In genomic region chr1:92015938-92016672, GRCm38 (mm10) we compare ENCODE assay signal across 12 mouse cellular contexts.
DNase-seq lines count a peak whose midpoint lies in the region; ATAC-seq and TF ChIP-seq lines count a peak whose summit lies in the region.
"Had no signal": no experiment of that assay in that cellular context is flagged by ENCODE, and none has a peak within 500 bp of the region (broad histone marks: within the 10 kb centered on the region; RNA-seq: fewer than 3 reads in every experiment).

No protein-coding gene starts in this region.

- H3K27ac ChIP-seq in liver, adult 2 months (replicated peaks; ENCODE audit: insufficient read depth, low read depth, low read length) = peak overlapping the region; percentile 45; the same call in 1 of the 2 replicates
- H3K27ac ChIP-seq in liver, embryonic 11.5 days (ENCODE audit: low read depth, low read length) = no peak overlapping the region
- no peak overlapping the region for H3K27ac ChIP-seq in intestine, postnatal 0 days (ENCODE audit: low read depth, low read length)
- H3K27ac ChIP-seq in thymus, adult 2 months (ENCODE audit: control insufficient read depth, insufficient read depth, low read length) = no peak overlapping the region
- H3K27ac ChIP-seq: embryonic facial prominence, embryonic 10.5 days; neural tube, embryonic 13.5 days had no signal

- no peaks in the 10 kb centered on the region for H3K9me3 ChIP-seq in liver, embryonic 11.5 days (ENCODE audit: control insufficient read depth, low read length)
- H3K9me3 ChIP-seq in intestine, postnatal 0 days (ENCODE audit: control insufficient read depth) = no peaks in the 10 kb centered on the region
- H3K9me3 ChIP-seq: embryonic facial prominence, embryonic 10.5 days; neural tube, embryonic 13.5 days had no signal

- H3K4me1 ChIP-seq in liver, adult 2 months (ENCODE audit: control insufficient read depth, insufficient read depth, low read length) = peaks cover 10% of the 10 kb centered on the region
- H3K4me1 ChIP-seq in liver, embryonic 11.5 days (replicated peaks; ENCODE audit: control insufficient read depth, insufficient read depth, low read length) = no peaks in the 10 kb centered on the region
- H3K4me1 ChIP-seq in intestine, postnatal 0 days (replicated peaks; ENCODE audit: control insufficient read depth, insufficient read depth, low read length) = peaks cover 5% of the 10 kb centered on the region; the same call in 1 of the 2 replicates
- no peaks in the 10 kb centered on the region for H3K4me1 ChIP-seq in thymus, adult 2 months (replicated peaks; ENCODE audit: control insufficient read depth, insufficient read depth, low read length)

- peaks cover 3% of the 10 kb centered on the region; the same call in 1 of the 2 replicates for H3K79me2 ChIP-seq in liver, adult 2 months (ENCODE audit: control insufficient read depth, insufficient read depth, low read length)
- H3K79me2 ChIP-seq in myocyte (ENCODE audit: control insufficient read depth, insufficient read depth) = peaks cover 20% of the 10 kb centered on the region

- no peaks in the 10 kb centered on the region for H3K27me3 ChIP-seq in liver, adult 2 months (ENCODE audit: control insufficient read depth, insufficient read depth, low read length)
- H3K27me3 ChIP-seq in liver, embryonic 11.5 days (replicated peaks; ENCODE audit: control insufficient read depth, insufficient read depth, low read length) = no peaks in the 10 kb centered on the region
- no peaks in the 10 kb centered on the region for H3K27me3 ChIP-seq in intestine, postnatal 0 days (replicated peaks; ENCODE audit: control insufficient read depth, insufficient read depth, low read length)
- no peaks in the 10 kb centered on the region for H3K27me3 ChIP-seq in myocyte (ENCODE audit: control insufficient read depth, insufficient read depth, insufficient read length)
- no peaks in the 10 kb centered on the region for H3K27me3 ChIP-seq in thymus, adult 2 months (ENCODE audit: control insufficient read depth, insufficient read depth, low read length)
- H3K27me3 ChIP-seq: neural tube, embryonic 13.5 days had no signal

- no peak overlapping the region for H3K4me2 ChIP-seq in liver, embryonic 11.5 days
- no peak overlapping the region for H3K4me2 ChIP-seq in intestine, postnatal 0 days (replicated peaks; ENCODE audit: low read depth)
- no peak overlapping the region for H3K4me2 ChIP-seq in myocyte (ENCODE audit: low read depth)
- H3K4me2 ChIP-seq: neural tube, embryonic 13.5 days had no signal

- no peak overlapping the region for H3ac ChIP-seq in myocyte (ENCODE audit: control insufficient read depth, insufficient read length)

- H3K9ac ChIP-seq in liver, adult 2 months (ENCODE audit: low read depth, low read length) = no peak overlapping the region
- H3K9ac ChIP-seq in liver, embryonic 11.5 days (ENCODE audit: low read depth, low read length) = no peak overlapping the region
- no peak overlapping the region for H3K9ac ChIP-seq in intestine, postnatal 0 days (ENCODE audit: low read depth, low read length)
- H3K9ac ChIP-seq: neural tube, embryonic 13.5 days had no signal

- no peak for TF ChIP-seq POLR2A in liver, adult 2 months (IDR thresholded peaks at IDR 0.05; ENCODE audit: extremely low read depth, insufficient read depth, low read length)
- no peak for TF ChIP-seq POLR2A in myocyte (IDR thresholded peaks at IDR 0.05; ENCODE audit: insufficient read length, low read depth)
- TF ChIP-seq POLR2A in thymus, adult 2 months (IDR thresholded peaks at IDR 0.05; ENCODE audit: control insufficient read depth, extremely low read depth, insufficient read depth, low read length, poor library complexity) = no peak

- WGBS in liver, adult 2 months = 63% methylated on average over 4 of the region's 4 CpGs
- 71% methylated on average over 4 of the region's 4 CpGs for WGBS in liver, embryonic 11.5 days
- 58% methylated on average over 4 of the region's 4 CpGs for whole genome bisulfite sequencing in intestine, postnatal 0 days
- 90% methylated on average over 4 of the region's 4 CpGs for WGBS in thymus, adult 2 months

- ATAC-seq in liver, embryonic 11.5 days (replicated peaks; ENCODE audit: low FRiP score) = no peak
- ATAC-seq in intestine, postnatal 0 days = 0 out of 2 replicates have a peak, but pooled peaks have one; percentile 31
- ATAC-seq in CD4-positive, CD25-positive, alpha-beta regulatory T cell, adult 4 months = no peak

- peak; percentile 33 for DNase-seq in liver, adult 2 months (ENCODE audit: extremely low read depth, low read depth, low spot score)
- DNase-seq in liver, embryonic 11.5 days (ENCODE audit: low spot score) = no peak
- peak; percentile 37 for DNase-seq in gastrocnemius, postnatal 10 days
- no peak for DNase-seq in thymus, adult 2 months
- DNase-seq: cerebellum, adult 2 months; midbrain, embryonic 14.5 days; right cerebral cortex, adult 18-20 months had no signal

- 0 out of 2 replicates have a peak, but pooled peaks cover 3% of the 10 kb centered on the region for H3K36me3 ChIP-seq in liver, adult 2 months (ENCODE audit: control insufficient read depth, insufficient read depth, low read length)
- no peaks in the 10 kb centered on the region for H3K36me3 ChIP-seq in liver, embryonic 11.5 days (ENCODE audit: control insufficient read depth, insufficient read depth, low read length)
- peaks cover 3% of the 10 kb centered on the region; the same call in 1 of the 2 replicates for H3K36me3 ChIP-seq in intestine, postnatal 0 days (ENCODE audit: control insufficient read depth, insufficient read depth)
- peaks cover 16% of the 10 kb centered on the region for H3K36me3 ChIP-seq in myocyte (ENCODE audit: control insufficient read depth, insufficient read depth)
- H3K36me3 ChIP-seq in thymus, adult 2 months (ENCODE audit: control insufficient read depth, insufficient read depth, low read length) = no peaks in the 10 kb centered on the region

- H3K4me3 ChIP-seq in liver, adult 2 months (ENCODE audit: insufficient read depth, low read depth, low read length) = no peak overlapping the region
- no peak overlapping the region for H3K4me3 ChIP-seq in liver, embryonic 11.5 days (ENCODE audit: low read depth, low read length)
- H3K4me3 ChIP-seq in intestine, postnatal 0 days (ENCODE audit: low read depth, low read length) = no peak overlapping the region
- H3K4me3 ChIP-seq in myocyte = no peak overlapping the region
- no peak overlapping the region for H3K4me3 ChIP-seq in thymus, adult 2 months (ENCODE audit: control insufficient read depth, insufficient read depth, low read length)
- H3K4me3 ChIP-seq: embryonic facial prominence, embryonic 10.5 days; neural tube, embryonic 13.5 days had no signal

- peak; percentile 26; the same call in 1 of the 2 replicates for TF ChIP-seq CTCF in liver, adult 2 months (IDR thresholded peaks at IDR 0.05; ENCODE audit: low read depth, low read length)
- peak; percentile 44 for TF ChIP-seq CTCF in intestine, postnatal 0 days (IDR thresholded peaks at IDR 0.05; ENCODE audit: low read depth)
- no peak for TF ChIP-seq CTCF in thymus, adult 2 months (IDR thresholded peaks at IDR 0.05; ENCODE audit: borderline replicate concordance, control insufficient read depth, extremely low read depth, insufficient read depth, low read length, poor library complexity)

TF ChIP-seq in myocyte, 11 proteins besides CTCF, POLR2A, EP300 and RAD21:
- peak in 1 of 3 experiments; percentile 39 for TF ChIP-seq MYOG (IDR thresholded peaks at IDR 0.05; ENCODE audit: control insufficient read depth in 1 of 3, insufficient read depth in 1 of 3, insufficient read length in 2 of 3, low read depth in 2 of 3)
- TF ChIP-seq TCF12 (IDR thresholded peaks at IDR 0.05; ENCODE audit: insufficient read depth, poor library complexity, severe bottlenecking) = no peak
- no peak for TF ChIP-seq POLR2AphosphoS2 (IDR thresholded peaks at IDR 0.05; ENCODE audit: insufficient read length, low read depth)
- TF ChIP-seq REST (IDR thresholded peaks at IDR 0.05; ENCODE audit: insufficient read depth, insufficient read length) = no peak
- no peak for TF ChIP-seq E2F4 (IDR thresholded peaks at IDR 0.05; ENCODE audit: insufficient read depth)
- TF ChIP-seq MYOD1 (IDR thresholded peaks at IDR 0.05; ENCODE audit: control insufficient read depth in 1 of 3, insufficient read length in 2 of 3, low read depth in 2 of 3) = peak in 2 of 3 experiments; percentile 38 to 83
- no peak for TF ChIP-seq USF1 (IDR thresholded peaks at IDR 0.05; ENCODE audit: low read depth)
- no peak for TF ChIP-seq CEBPB (IDR thresholded peaks at IDR 0.05; ENCODE audit: insufficient read depth, poor library complexity, severe bottlenecking)

Comparison
In these comparisons a context has a peak if more than half of its experiments do, and no peak if none do; other contexts are left out.
1. DNase-seq: peak in liver, adult 2 months (single experiment) and gastrocnemius, postnatal 10 days (single experiment); none in liver, embryonic 11.5 days (single experiment) and thymus, adult 2 months (single experiment).